Mouse (Mus musculus): Measurements from ENCODE around the gene Spi1. TPM values are rescaled to one million over a fixed set of nuclear protein-coding genes. Genes with fewer than 3 reads are reported as not detected.

The Spi1 gene
- polyA plus RNA-seq, 1 experiment from 2014 or later = 3.1 TPM

DNA sequence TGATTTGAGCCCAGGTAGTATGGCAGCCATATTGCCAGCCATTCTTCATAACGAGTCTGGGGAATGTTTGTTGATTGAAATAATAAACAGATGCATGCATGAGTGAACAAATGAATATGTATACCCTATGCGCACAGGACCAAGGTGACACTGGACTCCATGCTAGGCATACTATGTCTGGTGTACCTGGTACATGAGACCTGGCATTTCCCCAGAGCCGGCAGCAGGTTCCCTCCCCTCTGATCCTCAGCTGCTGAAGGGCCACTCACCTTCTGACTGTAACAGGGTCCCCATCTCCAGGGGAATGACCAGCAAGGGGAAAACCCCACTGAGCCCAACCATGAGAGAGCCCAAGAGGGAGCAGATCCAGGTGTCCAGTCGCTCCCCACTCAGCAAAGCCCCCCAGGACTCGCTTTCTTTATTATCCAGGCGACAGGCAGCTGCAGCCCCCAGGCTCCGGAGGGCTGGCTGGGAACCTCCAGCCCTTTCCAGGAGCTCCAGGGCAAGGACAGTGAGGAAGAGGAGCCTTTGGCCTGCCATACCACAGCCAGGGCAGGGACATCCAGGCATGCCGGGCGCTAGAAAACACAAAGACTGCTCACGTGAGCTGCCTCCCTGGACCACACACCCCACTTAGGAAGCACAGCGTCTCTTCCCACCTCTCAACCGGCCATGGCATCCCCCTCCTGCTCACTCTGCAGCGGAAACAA lies 13.9 kb upstream of the Spi1 start:
- H3K9me3 ChIP-seq (replicated peaks) = no peaks in the 10 kb centered on the region
- peak overlapping the region; percentile 77 for H3K4me2 ChIP-seq
- H3K27me3 ChIP-seq (replicated peaks) = no peaks in the 10 kb centered on the region
- no peak for ATAC-seq (ENCODE audit: insufficient number of reproducible peaks, low FRiP score)
- H3K4me1 ChIP-seq (replicated peaks) = peaks cover 24% of the 10 kb centered on the region
- H3K27ac ChIP-seq (ENCODE audit: poor library complexity, severe bottlenecking) = no peak overlapping the region
- H3K4me3 ChIP-seq = peak overlapping the region; percentile 70
- peaks cover 35% of the 10 kb centered on the region for H3K36me3 ChIP-seq
- WGBS = 59% methylated on average over 13 of the region's 13 CpGs
- H3K9ac ChIP-seq = peak overlapping the region; percentile 67

DNA sequence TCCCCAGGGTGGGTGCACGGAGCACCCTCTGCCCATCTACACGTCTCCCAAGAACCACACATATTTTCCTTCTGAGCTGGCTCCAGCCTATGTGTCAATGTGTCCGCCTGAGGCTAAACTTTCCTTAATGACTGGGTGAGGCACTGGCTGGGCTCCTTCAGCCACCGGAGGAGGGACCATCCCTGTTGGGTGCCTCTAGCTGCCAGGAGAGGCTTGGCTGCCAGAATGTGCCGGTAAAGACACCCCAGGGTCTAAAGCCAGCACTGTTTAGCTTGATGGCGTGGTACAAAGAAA lies 13.4 kb upstream of the Spi1 start:
- Histone ChIP-seq H3K36me3 (peaks cover 30% of the 10 kb centered on the region), H3K9ac (peak overlapping the region; percentile 67), H3K4me2 (peak overlapping the region; percentile 77), H3K27me3 (replicated peaks) (no peaks in the 10 kb centered on the region), H3K4me3 (peak overlapping the region; percentile 70), H3K9me3 (replicated peaks) (no peaks in the 10 kb centered on the region), H3K4me1 (replicated peaks) (peaks cover 24% of the 10 kb centered on the region), H3K27ac (ENCODE audit: poor library complexity, severe bottlenecking) (no peak overlapping the region)
- ATAC-seq (ENCODE audit: insufficient number of reproducible peaks, low FRiP score) = no peak
- WGBS = 43% methylated on average over 6 of the region's 6 CpGs

DNA sequence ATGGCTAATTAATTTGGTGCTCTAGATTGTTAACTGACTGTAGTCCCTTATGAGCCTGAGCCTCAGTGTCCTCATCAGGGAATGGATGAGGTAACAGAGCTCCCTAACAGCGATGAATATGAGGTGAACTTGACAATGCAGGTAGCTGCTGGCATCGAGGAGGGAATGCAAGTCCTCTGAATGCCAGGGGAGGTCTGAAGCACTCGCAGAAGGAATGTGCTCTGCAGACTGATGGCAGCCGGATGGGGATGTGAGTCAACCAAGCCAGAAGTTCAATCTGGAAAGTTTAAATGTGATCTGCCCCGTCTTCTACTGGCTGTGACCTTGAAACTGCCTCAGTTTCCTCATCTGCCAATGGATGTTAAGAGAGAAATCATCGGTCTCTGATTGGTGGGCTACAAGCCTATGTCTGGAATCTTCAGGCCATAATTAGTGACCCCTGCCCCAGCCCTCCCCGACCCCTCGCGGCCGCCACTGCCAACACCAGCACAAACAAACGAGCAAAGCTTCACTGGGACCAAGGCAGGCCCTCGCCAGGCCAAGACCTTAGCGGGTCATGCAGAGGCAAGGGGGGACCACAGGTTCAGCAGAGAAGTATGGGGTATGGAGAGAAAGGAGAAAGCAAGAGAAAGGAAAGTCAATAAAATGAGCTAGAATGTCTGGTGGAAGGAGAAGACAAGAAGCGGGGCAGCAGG lies 12.7 kb upstream of the Spi1 start:
- Histone ChIP-seq H3K27ac (ENCODE audit: poor library complexity, severe bottlenecking) (peak overlapping the region; percentile 80), H3K4me1 (replicated peaks) (peaks cover 24% of the 10 kb centered on the region), H3K9me3 (replicated peaks) (no peaks in the 10 kb centered on the region), H3K36me3 (peaks cover 24% of the 10 kb centered on the region), H3K4me2 (peak overlapping the region; percentile 77), H3K27me3 (replicated peaks) (no peaks in the 10 kb centered on the region), H3K4me3 (peak overlapping the region; percentile 70), H3K9ac (peak overlapping the region; percentile 67)
- ATAC-seq (ENCODE audit: insufficient number of reproducible peaks, low FRiP score) = peak; percentile 0; the same call in 1 of the 2 replicates
- 5% methylated on average over 14 of the region's 14 CpGs for WGBS

DNA sequence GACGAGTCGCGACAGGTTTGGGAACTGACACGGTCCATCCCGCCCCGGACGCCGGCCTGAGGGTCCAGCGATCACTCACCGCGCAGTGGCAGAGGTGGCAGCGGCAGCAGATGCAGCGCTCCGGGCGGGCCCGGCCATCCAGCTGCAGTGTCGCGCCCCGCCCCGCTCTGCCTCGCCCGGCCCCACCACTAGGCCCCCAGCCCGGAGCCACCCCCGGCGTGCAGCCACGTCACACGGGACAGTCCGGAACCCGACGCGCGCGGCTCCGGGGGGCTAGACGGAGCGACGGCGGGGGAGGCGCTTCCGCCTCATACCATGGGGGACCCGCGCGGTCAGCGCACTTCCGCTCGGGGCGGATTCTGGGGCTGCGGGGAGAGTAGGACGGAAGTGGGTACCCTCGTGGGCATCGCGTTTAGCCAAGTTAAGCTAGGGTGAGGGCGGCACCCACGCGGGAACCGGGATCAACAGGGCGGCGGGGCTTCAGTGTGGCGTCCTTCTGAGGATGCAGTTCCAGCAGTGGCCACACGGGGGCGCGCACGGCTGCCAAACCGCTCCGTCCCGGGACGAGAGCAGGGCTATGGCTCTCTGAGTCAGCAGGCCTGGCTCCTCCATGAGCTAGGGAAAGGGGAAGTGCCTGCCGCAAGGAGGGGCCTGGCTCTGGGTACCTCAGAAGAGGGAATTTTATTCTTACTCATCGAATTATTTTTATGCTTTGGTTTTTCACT lies 12.0 kb upstream of the Spi1 start, which contains the start of gene Slc39a13:
TSS of gene Slc39a13 (minus strand) at position 342 of the 725 bp plus-strand sequence.
- H3K9ac ChIP-seq = peak within 1 kb of the TSS; percentile 67
- peak; percentile 97 for ATAC-seq (ENCODE audit: insufficient number of reproducible peaks, low FRiP score)
- H3K27ac ChIP-seq (ENCODE audit: poor library complexity, severe bottlenecking) = peak within 1 kb of the TSS; percentile 80
- peaks cover 24% of the 10 kb centered on the region for H3K4me1 ChIP-seq (replicated peaks)
- no peaks in the 10 kb centered on the region for H3K9me3 ChIP-seq (replicated peaks)
- H3K27me3 ChIP-seq (replicated peaks) = no peaks in the 10 kb centered on the region
- H3K4me2 ChIP-seq = peak within 1 kb of the TSS; percentile 77
- peak within 1 kb of the TSS; percentile 70 for H3K4me3 ChIP-seq
- peaks cover 17% of the 10 kb centered on the region for H3K36me3 ChIP-seq
- WGBS = under 1% methylated on average over 69 of the region's 69 CpGs

DNA sequence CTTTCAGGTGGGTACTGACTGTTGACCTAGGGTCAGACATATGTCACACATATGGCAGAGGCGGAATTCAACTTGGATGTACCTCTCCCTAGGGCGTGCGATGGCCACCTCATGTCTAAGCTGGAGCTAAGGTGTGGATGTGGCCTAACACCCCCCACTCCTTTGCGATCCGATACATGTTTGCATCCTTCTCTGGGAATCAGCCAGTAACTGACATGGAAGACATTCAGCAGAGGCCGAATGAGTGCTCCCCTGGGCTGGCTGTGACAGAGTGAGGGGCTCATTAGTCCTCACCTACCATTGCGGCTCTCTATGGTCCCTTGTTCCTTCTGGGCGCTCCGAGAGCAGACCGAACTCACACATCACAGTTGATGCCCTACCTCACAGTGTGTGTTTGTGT lies 11.1 kb upstream of the Spi1 start:
- Histone ChIP-seq H3K4me2 (peak overlapping the region; percentile 77), H3K27me3 (replicated peaks) (no peaks in the 10 kb centered on the region), H3K27ac (ENCODE audit: poor library complexity, severe bottlenecking) (peak overlapping the region; percentile 80; the same call in 1 of the 2 replicates), H3K36me3 (peaks cover 10% of the 10 kb centered on the region), H3K4me3 (peak overlapping the region; percentile 70), H3K9ac (0 out of 2 replicates have a peak overlapping the region, but pooled peaks have one; percentile 36), H3K9me3 (replicated peaks) (no peaks in the 10 kb centered on the region), H3K4me1 (replicated peaks) (peaks cover 21% of the 10 kb centered on the region)
- 84% methylated on average over 10 of the region's 10 CpGs for WGBS
- ATAC-seq (ENCODE audit: insufficient number of reproducible peaks, low FRiP score) = no peak

DNA sequence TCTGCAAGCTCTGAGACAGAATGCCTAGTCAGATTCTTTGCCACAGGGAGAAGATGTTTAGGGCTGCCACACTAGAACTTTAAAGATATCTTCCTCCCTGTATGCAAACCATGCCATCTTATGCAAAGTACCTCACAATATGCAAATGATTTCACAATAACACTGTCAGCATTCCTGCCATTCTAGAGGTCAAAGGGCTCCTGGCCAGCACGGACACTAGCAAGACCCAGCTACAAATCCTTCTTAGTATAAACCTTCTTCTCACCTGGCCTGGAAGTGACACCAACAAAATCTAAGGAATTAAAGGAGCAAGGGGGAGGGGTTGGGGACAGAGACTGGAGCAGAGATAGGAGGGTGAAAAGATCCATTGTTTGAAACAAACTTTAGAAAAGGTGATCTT lies 10.1 kb upstream of the Spi1 start:
- Histone ChIP-seq H3K27ac (ENCODE audit: poor library complexity, severe bottlenecking) (no peak overlapping the region), H3K27me3 (replicated peaks) (no peaks in the 10 kb centered on the region), H3K9me3 (replicated peaks) (no peaks in the 10 kb centered on the region), H3K4me2 (no peak overlapping the region), H3K9ac (no peak overlapping the region), H3K4me1 (replicated peaks) (peaks cover 21% of the 10 kb centered on the region), H3K36me3 (peaks cover 6% of the 10 kb centered on the region), H3K4me3 (no peak overlapping the region)
- 40% methylated on average over 1 of the region's 1 CpGs for WGBS
- ATAC-seq (ENCODE audit: insufficient number of reproducible peaks, low FRiP score) = no peak

DNA sequence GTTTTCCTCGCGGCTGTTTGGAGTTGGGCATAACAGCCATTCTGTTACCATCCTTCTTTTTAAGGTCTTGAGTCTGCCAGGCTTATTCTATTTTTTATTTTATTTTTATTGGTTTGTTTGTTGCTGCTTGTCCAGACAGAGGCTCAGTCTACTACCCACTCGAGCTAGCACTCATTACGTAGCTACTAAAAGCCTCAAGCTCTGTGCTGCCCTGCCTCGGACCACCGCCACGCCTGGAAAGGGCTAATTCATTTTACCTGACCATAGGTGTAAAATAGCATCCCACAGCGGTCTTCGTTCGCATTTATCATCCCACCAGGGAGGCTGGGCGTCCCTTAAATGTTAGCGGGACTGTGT lies 4.3 kb upstream of the Spi1 start:
- WGBS = 19% methylated on average over 12 of the region's 12 CpGs
- no peaks in the 10 kb centered on the region for H3K9me3 ChIP-seq (replicated peaks)
- no peak for ATAC-seq (ENCODE audit: insufficient number of reproducible peaks, low FRiP score)
- peaks cover 6% of the 10 kb centered on the region; the same call in 1 of the 2 replicates for H3K4me1 ChIP-seq (replicated peaks)
- no peaks in the 10 kb centered on the region for H3K36me3 ChIP-seq
- peak overlapping the region; percentile 64 for H3K4me3 ChIP-seq
- no peak overlapping the region for H3K27ac ChIP-seq (ENCODE audit: poor library complexity, severe bottlenecking)
- no peaks in the 10 kb centered on the region for H3K27me3 ChIP-seq (replicated peaks)
- H3K4me2 ChIP-seq = peak overlapping the region; percentile 95
- H3K9ac ChIP-seq = peak overlapping the region; percentile 80

DNA sequence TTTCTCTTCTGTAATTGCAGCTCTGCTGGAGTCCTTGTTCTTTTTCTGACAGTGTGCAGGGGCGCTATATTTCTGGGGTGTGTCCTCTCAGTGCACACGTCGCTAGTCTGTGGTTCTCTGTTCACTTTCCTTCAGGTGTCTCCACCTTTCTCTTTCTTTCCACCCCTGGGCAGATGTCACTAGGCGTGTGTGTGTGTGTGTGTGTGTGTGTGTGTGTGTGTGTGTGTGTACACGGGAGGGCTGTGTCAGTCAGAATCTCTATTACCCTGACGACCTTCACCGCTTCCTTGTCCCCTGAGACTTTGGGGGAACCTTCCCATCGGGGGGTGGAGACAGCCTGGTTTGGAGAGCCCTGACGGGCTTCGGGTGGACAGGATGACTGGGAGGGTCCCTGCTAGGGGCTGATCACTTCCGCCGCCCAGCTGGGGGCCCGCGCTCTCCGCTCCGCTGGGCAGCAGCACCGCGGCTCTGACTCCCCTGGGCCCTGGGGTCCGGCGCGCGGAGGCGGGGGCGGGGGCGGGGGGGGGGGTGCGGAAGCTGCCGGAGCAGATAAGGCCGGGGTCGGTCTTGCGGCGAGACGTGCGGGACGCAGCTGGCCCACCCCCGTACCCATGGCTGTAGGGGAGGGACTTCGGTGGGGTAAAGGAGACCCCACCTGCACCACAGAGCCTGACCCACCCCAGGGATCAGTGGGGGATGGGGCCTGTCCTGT lies 3.7 kb upstream of the Spi1 start:
- ATAC-seq (ENCODE audit: insufficient number of reproducible peaks, low FRiP score) = peak; percentile 49
- H3K27ac ChIP-seq (ENCODE audit: poor library complexity, severe bottlenecking) = no peak overlapping the region
- H3K4me2 ChIP-seq = peak overlapping the region; percentile 95
- no peaks in the 10 kb centered on the region for H3K9me3 ChIP-seq (replicated peaks)
- H3K4me3 ChIP-seq = peak overlapping the region; percentile 64
- peak overlapping the region; percentile 80 for H3K9ac ChIP-seq
- 2% methylated on average over 20 of the region's 36 CpGs for WGBS
- no peaks in the 10 kb centered on the region for H3K36me3 ChIP-seq
- H3K4me1 ChIP-seq (replicated peaks) = peaks cover 6% of the 10 kb centered on the region; the same call in 1 of the 2 replicates
- H3K27me3 ChIP-seq (replicated peaks) = no peaks in the 10 kb centered on the region

DNA sequence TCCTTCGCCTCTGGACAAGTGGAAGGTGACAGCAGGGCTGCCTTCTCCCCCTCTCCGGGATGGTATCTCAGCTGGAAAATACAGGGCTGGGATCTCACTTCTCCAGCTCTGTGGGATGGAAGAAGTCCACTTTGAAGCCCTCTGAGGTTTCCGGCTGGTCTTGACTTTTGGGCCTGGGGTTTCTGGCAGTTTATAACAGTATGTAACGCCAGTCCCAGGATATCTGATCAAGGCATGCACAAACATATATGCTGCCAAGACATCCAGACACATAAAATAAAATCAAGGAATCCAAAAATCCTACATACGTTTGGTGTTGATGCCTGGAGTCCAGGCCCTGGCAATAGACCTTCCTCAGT lies 3.2 kb upstream of the Spi1 start:
- ATAC-seq (ENCODE audit: insufficient number of reproducible peaks, low FRiP score) = no peak
- WGBS = 23% methylated on average over 5 of the region's 5 CpGs
- H3K27ac ChIP-seq (ENCODE audit: poor library complexity, severe bottlenecking) = no peak overlapping the region

DNA sequence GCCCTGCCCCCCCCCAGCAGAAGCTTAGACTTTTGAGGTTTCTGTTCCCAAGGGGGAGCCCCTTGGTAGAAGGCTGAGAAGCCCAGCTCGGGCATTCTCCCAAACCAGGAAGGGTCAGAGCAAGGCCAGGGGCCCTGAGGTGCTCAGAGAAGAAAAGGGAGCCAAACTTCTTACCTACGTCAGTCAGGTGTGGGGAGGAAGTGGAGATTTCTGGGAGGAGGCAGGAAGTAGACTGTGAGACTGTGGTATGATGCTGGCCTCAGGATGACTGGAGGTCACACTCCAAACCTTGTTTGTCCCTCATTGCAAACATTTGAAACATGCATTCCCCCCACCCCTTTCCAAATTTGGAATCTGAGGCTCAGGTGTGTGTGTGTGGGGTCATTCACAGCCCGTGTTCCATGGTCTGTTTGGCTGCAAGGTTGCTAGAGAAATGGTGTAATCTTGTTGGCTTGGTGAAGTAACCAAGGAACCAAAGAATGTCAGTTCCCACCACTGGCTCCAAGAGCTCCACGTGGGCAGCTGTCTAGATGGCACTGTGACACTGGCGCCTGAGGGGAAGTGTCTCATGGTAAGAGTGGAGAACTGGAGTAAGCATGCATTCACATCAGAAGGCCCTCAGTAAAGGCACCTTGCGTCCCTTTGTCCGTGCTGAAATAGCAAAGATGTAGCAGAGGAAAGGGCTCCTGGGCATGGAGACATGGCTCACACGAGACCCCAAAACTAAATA lies 1.2 kb upstream of the Spi1 start:
- WGBS = 76% methylated on average over 8 of the region's 8 CpGs
- Histone ChIP-seq H3K4me1 (replicated peaks) (peaks cover 6% of the 10 kb centered on the region; the same call in 1 of the 2 replicates), H3K4me3 (no peak overlapping the region), H3K27me3 (replicated peaks) (no peaks in the 10 kb centered on the region), H3K4me2 (no peak overlapping the region), H3K36me3 (no peaks in the 10 kb centered on the region), H3K9ac (no peak overlapping the region), H3K27ac (ENCODE audit: poor library complexity, severe bottlenecking) (no peak overlapping the region), H3K9me3 (replicated peaks) (no peaks in the 10 kb centered on the region)
- no peak for ATAC-seq (ENCODE audit: insufficient number of reproducible peaks, low FRiP score)

More for the DNA sequence above, 3.2 kb upstream of the Spi1 start:
- Histone ChIP-seq H3K9ac (peak overlapping the region; percentile 80), H3K4me1 (replicated peaks) (peaks cover 6% of the 10 kb centered on the region; the same call in 1 of the 2 replicates), H3K9me3 (replicated peaks) (no peaks in the 10 kb centered on the region), H3K4me2 (peak overlapping the region; percentile 95), H3K36me3 (no peaks in the 10 kb centered on the region), H3K27me3 (replicated peaks) (no peaks in the 10 kb centered on the region), H3K4me3 (peak overlapping the region; percentile 64)

Measured in heart, embryonic 12.5 days (tissue).